Mouse (Mus musculus) hindbrain, embryonic 11.5 days (tissue): ENCODE measurements around the gene Dock4. TPM values are rescaled to one million over a fixed set of nuclear protein-coding genes. Genes with fewer than 3 reads are reported as not detected.

Experiments used
- ATAC-seq: fragments of 200-750 bp; cut with Nextera tagmentation; 2 replicates; pipeline ENCODE4 v1.8.0; 2017; ENCODE audit warnings: mild to moderate bottlenecking, moderate TSS enrichment, moderate library complexity; ENCODE audit not compliant: low FRiP score
- DNase-seq: peaks from one replicate; pipeline ENCODE4 v3.0.0-alpha.2; 2015; ENCODE audit warnings: low spot score
- H3K27ac ChIP-seq: fragments of 300-500 bp; sonication (generic); 2 replicates; pipeline ENCODE4 v1.5.1; 2014; ENCODE audit warnings: mild to moderate bottlenecking, low read depth, low read length
- H3K27me3 ChIP-seq: fragments of 300-500 bp; sonication (generic); 2 replicates; pipeline ENCODE4 v1.6.1; 2014; ENCODE audit warnings: mild to moderate bottlenecking, low read length, moderate library complexity, mixed read lengths; ENCODE audit not compliant: control insufficient read depth, insufficient read depth
- H3K36me3 ChIP-seq: fragments of 300-500 bp; sonication (generic); 2 replicates; pipeline ENCODE4 v1.6.1; 2014; ENCODE audit warnings: mild to moderate bottlenecking, low read length, moderate library complexity, mixed read lengths; ENCODE audit not compliant: control insufficient read depth, insufficient read depth
- H3K4me1 ChIP-seq: fragments of 300-500 bp; sonication (generic); replicated peaks from 2 replicates; pipeline ENCODE4 v1.6.1; 2014; ENCODE audit warnings: low read length, mixed read lengths; ENCODE audit not compliant: control insufficient read depth, insufficient read depth
- H3K4me2 ChIP-seq: fragments of 300-500 bp; sonication (generic); replicated peaks from 2 replicates; pipeline ENCODE4 v1.6.1; 2014; ENCODE audit warnings: mild to moderate bottlenecking, low read depth, low read length
- H3K4me3 ChIP-seq: fragments of 300-500 bp; sonication (generic); 2 replicates; pipeline ENCODE4 v1.5.1; 2014; ENCODE audit warnings: low read depth, low read length
- H3K9ac ChIP-seq: fragments of 300-500 bp; sonication (generic); 2 replicates; pipeline ENCODE4 v1.6.1; 2014; ENCODE audit warnings: low read depth, low read length
- H3K9me3 ChIP-seq: fragments of 300-500 bp; sonication (generic); 2 replicates; pipeline ENCODE4 v1.6.1; 2016; ENCODE audit warnings: low read length; ENCODE audit not compliant: control insufficient read depth
- WGBS: fragments of 180-500 bp; shearing (Covaris S2); extraction: QIAGEN DNeasy Blood & Tissue Kit; methylation state at CpG from one replicate; pipeline ENCODE4 v1.1.7; 2014; 5-methylcytosine and 5-hydroxymethylcytosine counted together
- polyA plus RNA-seq: library from polyadenylated mRNA; unstranded; fragments of >200 nt; fragmentation: Nextera tagmentation; extraction: Ambion mirVana; gene quantifications from 2 replicates; pipeline ENCODE4 v1.2.1, GENCODE M21; 2014

Gene Dock4
- polyA plus RNA-seq, 1 experiment from 2014 or later, result 29.4 TPM

DNA sequence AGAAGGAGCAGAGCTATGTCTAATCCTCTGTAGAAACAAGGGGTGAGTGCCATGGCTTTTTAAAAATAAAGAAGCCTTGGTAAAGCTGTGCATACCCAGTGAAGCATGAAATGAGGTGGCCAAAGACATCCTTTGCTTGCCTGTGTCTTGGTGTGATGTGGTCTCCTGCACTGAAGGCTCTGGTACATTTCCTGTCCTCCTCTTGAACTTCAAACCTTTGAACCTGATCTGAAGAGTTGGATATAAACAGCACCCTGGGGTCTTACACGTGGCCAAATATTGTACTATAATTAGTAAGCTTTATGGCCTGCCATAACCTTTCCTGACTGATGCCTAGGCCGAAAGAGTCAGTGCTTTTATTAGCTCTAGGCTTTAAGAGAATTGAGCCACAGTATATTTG is 134.6 kb downstream of the Dock4 start:
- Histone ChIP-seq H3K9me3 (no peaks in the 10 kb centered on the region), H3K9ac (no peak overlapping the region), H3K27me3 (no peaks in the 10 kb centered on the region), H3K27ac (no peak overlapping the region), H3K36me3 (no peaks in the 10 kb centered on the region), H3K4me3 (no peak overlapping the region), H3K4me1 (no peaks in the 10 kb centered on the region; the same call in 1 of the 2 replicates), H3K4me2 (no peak overlapping the region)
- WGBS, result 44% methylated on average over 2 of the region's 2 CpGs
- ATAC-seq, result no peak
- no peak for DNase-seq

DNA sequence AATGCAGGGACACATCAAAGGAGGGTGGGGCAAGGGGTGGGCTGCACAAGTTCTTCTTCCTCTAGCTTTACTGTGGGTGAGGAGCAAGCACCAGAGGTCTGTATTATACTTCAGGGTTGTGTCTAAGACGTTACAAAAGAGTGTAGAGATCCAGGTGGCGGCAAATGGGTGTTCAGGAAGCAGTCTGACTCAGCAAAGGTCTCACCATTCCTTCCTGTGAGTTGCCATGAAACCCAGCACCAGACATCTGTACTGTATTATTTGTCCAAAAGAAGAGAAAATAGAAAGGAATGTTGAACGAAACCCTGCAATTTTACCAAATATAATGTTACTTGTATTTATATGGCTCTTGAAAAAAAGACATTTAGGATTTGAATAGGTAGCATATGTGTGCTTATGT is 135.3 kb downstream of the Dock4 start:
- no peak for DNase-seq

DNA sequence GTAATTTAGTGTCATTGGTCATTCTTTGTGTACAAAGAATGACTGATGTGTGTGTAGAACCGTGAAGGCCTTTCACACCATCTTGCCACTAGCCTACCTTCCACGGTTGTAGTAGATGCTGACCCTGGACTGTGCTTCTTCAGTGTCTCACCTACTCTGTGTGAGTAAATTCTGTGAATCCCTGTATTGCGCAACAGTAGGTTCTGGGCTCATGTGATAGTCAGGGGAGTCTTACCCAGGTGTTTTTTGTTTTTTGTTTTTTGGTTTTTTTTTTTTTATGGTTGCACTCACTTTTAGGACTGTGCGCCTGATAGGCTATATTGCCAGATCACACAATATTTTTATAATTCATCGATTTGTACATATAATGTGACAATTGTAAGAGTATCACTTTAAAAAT is 136.3 kb downstream of the Dock4 start:
- no peak for DNase-seq
- H3K4me3 ChIP-seq, result no peak overlapping the region
- 75% methylated on average over 5 of the region's 5 CpGs for WGBS
- H3K36me3 ChIP-seq, result no peaks in the 10 kb centered on the region
- no peak overlapping the region for H3K4me2 ChIP-seq
- H3K9me3 ChIP-seq, result no peaks in the 10 kb centered on the region
- H3K27me3 ChIP-seq, result no peaks in the 10 kb centered on the region
- ATAC-seq, result no peak
- no peaks in the 10 kb centered on the region; the same call in 1 of the 2 replicates for H3K4me1 ChIP-seq
- H3K9ac ChIP-seq, result no peak overlapping the region
- H3K27ac ChIP-seq, result no peak overlapping the region

More for the DNA sequence above, 135.3 kb downstream of the Dock4 start:
- Histone ChIP-seq H3K4me1 (no peaks in the 10 kb centered on the region; the same call in 1 of the 2 replicates), H3K36me3 (no peaks in the 10 kb centered on the region), H3K9ac (no peak overlapping the region), H3K27ac (no peak overlapping the region), H3K9me3 (no peaks in the 10 kb centered on the region), H3K4me3 (no peak overlapping the region), H3K27me3 (no peaks in the 10 kb centered on the region), H3K4me2 (no peak overlapping the region)
- 74% methylated on average over 3 of the region's 3 CpGs for WGBS
- ATAC-seq, result no peak

DNA sequence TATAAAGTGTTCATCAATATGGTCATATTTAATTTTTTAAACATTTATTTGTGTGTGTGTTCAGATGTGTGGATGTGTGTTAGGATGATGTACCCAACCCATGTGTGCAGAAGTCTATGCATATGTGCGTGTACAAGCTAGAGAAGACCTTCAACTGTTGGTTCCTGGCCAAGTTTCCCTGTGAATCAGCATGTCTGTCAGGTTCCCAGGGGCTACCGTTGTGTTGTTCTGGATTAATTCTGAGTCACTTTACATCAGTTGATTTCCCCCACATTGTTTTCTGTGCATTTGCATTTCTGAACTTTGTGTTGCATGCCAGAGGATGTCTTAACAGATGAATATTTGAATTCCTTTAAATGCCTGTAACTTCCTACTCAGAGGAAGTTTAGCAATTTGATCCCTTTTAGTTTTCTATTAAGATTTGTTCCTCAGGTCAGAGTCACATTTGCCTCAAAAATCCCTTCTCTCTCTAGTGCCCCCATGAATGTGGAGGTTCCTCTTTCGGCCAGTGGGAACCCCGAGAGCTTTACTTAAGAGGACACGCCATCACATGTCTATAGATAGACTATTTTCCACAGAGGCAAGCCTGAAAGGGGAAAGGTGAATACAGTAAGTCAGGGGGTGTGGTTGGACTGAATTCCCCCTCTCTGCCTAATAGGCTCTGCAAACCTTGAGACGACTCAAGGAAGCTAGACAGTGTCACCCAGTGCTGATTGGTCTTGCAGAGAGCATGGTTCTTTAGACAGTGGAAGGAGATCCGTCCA is 139.0 kb downstream of the Dock4 start:
- H3K9ac ChIP-seq, result no peak overlapping the region
- H3K27me3 ChIP-seq, result no peaks in the 10 kb centered on the region
- no peaks in the 10 kb centered on the region for H3K9me3 ChIP-seq
- ATAC-seq, result no peak
- no peaks in the 10 kb centered on the region; the same call in 1 of the 2 replicates for H3K4me1 ChIP-seq
- WGBS, result 88% methylated on average over 7 of the region's 7 CpGs
- no peaks in the 10 kb centered on the region for H3K36me3 ChIP-seq
- no peak overlapping the region for H3K4me2 ChIP-seq
- H3K27ac ChIP-seq, result no peak overlapping the region
- no peak overlapping the region for H3K4me3 ChIP-seq
- DNase-seq, result no peak

DNA sequence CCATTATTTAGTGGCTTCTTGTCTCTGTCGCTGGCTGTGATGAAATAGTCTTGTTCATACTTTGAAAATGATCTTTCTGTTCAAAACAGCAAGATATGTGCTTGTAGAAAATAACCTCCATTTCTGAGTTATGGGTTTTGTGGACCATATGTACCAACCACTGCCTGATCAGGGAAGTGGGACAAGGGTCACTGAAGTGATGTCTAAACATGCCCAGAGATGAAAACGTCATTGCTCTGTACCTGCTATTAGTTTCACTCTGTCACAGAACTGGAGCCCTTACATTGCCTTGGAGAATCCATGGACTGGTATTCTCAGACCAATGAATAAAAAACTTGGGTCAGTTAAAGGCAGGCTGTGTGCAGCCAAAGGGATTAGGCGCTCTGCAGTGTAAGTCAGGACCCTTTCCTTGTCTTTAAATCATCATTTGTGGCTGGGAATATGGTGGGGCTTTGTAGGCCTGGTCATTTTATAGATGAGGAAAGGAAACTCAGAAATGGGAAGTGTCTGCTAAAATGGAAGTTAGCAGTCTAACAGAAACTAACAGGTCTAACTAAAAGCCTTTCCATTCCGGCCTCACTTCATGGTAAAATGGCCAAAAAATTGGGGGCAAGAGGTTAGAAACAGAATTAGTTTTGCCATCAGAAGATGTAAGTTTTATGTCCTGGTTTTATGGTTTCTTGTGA is 139.8 kb downstream of the Dock4 start:
- H3K4me2 ChIP-seq, result no peak overlapping the region
- WGBS, result 89% methylated on average over 4 of the region's 4 CpGs
- H3K27me3 ChIP-seq, result no peaks in the 10 kb centered on the region
- H3K9ac ChIP-seq, result no peak overlapping the region
- no peak overlapping the region for H3K27ac ChIP-seq
- no peaks in the 10 kb centered on the region for H3K36me3 ChIP-seq
- H3K9me3 ChIP-seq, result no peaks in the 10 kb centered on the region
- H3K4me1 ChIP-seq, result no peaks in the 10 kb centered on the region
- DNase-seq (no peak), ATAC-seq (no peak)
- no peak overlapping the region for H3K4me3 ChIP-seq

DNA sequence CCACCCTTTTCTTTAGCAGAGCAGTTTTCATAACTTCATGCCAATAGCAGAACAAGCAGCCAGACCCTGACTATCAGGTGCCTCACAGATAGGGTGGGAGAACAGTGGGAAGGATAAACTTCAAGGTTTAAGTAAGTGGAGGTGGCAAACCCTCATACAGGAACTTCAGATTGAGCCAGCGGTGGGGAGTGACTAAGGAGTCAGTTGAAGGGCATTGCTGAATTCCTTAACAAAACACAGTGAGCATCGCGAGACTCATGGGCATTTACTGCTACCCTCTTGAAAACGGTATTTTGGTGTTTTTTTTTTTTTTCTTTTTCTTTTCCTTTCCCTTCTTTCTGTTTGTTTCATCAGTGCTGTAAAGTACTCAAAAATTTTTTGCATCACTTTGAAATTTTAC is 148.4 kb downstream of the Dock4 start:
- H3K36me3 ChIP-seq, result no peaks in the 10 kb centered on the region
- DNase-seq (no peak), ATAC-seq (no peak)
- H3K27me3 ChIP-seq, result no peaks in the 10 kb centered on the region
- no peak overlapping the region for H3K4me3 ChIP-seq
- no peak overlapping the region for H3K4me2 ChIP-seq
- H3K9me3 ChIP-seq, result no peaks in the 10 kb centered on the region
- 82% methylated on average over 4 of the region's 4 CpGs for WGBS
- no peaks in the 10 kb centered on the region for H3K4me1 ChIP-seq
- H3K9ac ChIP-seq, result no peak overlapping the region
- H3K27ac ChIP-seq, result no peak overlapping the region

DNA sequence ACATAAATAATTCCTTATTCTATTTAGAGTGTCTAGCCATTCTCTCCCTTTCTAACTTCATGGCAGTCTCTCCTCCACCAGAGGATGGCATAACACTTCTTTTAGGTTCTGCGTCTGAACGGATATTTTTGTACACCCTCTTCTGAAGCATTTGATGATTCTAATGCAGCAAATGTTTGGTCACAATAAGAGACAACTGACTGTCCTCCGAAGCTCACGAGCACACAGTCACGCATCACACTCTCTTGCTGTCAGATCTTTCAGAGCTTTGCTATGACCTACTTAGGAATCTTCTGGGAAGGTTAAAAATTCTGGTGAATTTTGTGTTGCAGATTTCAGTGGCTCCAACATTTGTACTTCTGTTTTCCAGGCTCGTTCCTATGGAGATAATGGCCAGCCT is 149.7 kb downstream of the Dock4 start:
- H3K9me3 ChIP-seq, result no peaks in the 10 kb centered on the region
- no peaks in the 10 kb centered on the region for H3K36me3 ChIP-seq
- H3K4me2 ChIP-seq, result no peak overlapping the region
- no peak overlapping the region for H3K4me3 ChIP-seq
- H3K27ac ChIP-seq, result no peak overlapping the region
- ATAC-seq, result no peak
- H3K4me1 ChIP-seq, result no peaks in the 10 kb centered on the region
- no peaks in the 10 kb centered on the region for H3K27me3 ChIP-seq
- WGBS, result 85% methylated on average over 6 of the region's 6 CpGs
- no peak for DNase-seq
- no peak overlapping the region for H3K9ac ChIP-seq

- DNase-seq (no peak), ATAC-seq (no peak)
- Histone ChIP-seq H3K36me3 (no peaks in the 10 kb centered on the region), H3K9me3 (no peaks in the 10 kb centered on the region), H3K4me3 (no peak overlapping the region), H3K4me2 (no peak overlapping the region), H3K4me1 (no peaks in the 10 kb centered on the region), H3K27me3 (no peaks in the 10 kb centered on the region), H3K27ac (no peak overlapping the region), H3K9ac (no peak overlapping the region)
- WGBS, result 90% methylated on average over 7 of the region's 7 CpGs
These were observed 150.3 kb downstream of the Dock4 start for GRCm38 (mm10) chr12:40596020-40596419.

GRCm38 (mm10) chr12:40596441-40596840 is 150.7 kb downstream of the Dock4 start:
- WGBS, result 84% methylated on average over 6 of the region's 6 CpGs
- DNase-seq, result no peak
- Histone ChIP-seq H3K27me3 (no peaks in the 10 kb centered on the region), H3K4me2 (no peak overlapping the region), H3K9ac (no peak overlapping the region), H3K4me3 (no peak overlapping the region), H3K36me3 (no peaks in the 10 kb centered on the region), H3K9me3 (no peaks in the 10 kb centered on the region), H3K4me1 (no peaks in the 10 kb centered on the region), H3K27ac (no peak overlapping the region)
- no peak for ATAC-seq
